Mouse (Mus musculus): ENCODE measurements around the gene Gm19684. TPM values are rescaled to one million over a fixed set of nuclear protein-coding genes. Genes with fewer than 3 reads are reported as not detected.
A peak's percentile ranks its signal among the peaks of the same experiment; 100 is the strongest.
"Not testable (repeated sequence)": the region's sequence is repeated elsewhere in the genome, so short reads cannot be mapped to it uniquely, and the experiment has no call there.

Gm19684 gene
- polyA plus RNA-seq, 1 experiment from 2014 or later, result not detected

DNA sequence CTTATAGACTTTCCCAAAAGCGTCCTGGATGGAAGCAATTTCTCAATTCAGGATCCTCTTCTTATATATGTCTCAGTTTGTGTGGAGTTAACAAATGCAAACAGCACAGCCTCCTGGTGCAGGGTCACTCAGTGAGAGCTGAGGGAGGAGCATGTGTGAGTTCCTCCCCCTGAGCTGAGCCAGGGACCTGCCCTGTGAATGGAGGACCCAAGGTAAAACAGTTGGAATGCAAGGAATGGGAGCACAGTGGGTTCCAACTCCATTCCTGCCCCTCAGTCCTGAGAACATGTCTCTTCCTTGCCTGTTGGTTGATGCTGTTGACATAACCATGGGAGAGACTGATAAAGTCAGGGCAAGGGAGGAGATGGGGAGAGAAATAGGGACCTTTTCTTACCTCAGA, 47.6 kb downstream of the Gm19684 start:
- not testable (repeated sequence) for H3K4me3 ChIP-seq; H3K4me1 ChIP-seq; H3K36me3 ChIP-seq; H3K9me3 ChIP-seq (replicated peaks); H3K27ac ChIP-seq
- peaks cover 77% of the 10 kb centered on the region for H3K27me3 ChIP-seq (ENCODE audit: low read depth, poor library complexity, severe bottlenecking)
- peak; percentile 27 for DNase-seq (ENCODE audit: low spot score)
- WGBS, result 58% methylated on average over 1 of the region's 1 CpGs

DNA sequence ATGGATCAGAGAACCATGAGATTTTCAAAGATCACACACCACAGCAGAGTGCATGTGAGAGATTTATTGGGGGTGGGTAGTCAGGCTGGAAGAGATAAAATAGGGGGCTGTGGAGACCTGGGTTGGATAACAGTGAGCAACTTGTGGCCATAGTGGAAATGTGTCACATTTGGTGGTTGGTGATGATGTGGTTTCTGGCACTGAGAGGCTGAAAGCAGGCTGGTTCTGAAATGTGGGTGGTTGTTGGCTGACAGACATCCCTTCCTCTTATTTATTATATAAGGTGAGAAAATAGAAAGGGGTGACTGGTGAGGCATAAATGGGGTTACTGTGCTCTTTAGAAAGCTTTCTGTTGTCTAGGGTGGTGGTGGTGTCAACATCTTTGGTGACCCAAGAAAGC, 48.3 kb downstream of the Gm19684 start:
- H3K27ac ChIP-seq, result no peak overlapping the region
- H3K27me3 ChIP-seq (ENCODE audit: low read depth, poor library complexity, severe bottlenecking), result peaks cover 70% of the 10 kb centered on the region
- H3K4me3 ChIP-seq, result no peak overlapping the region
- no peaks in the 10 kb centered on the region for H3K36me3 ChIP-seq
- peak; percentile 19 for DNase-seq (ENCODE audit: low spot score)
- H3K9me3 ChIP-seq (replicated peaks), result no peaks in the 10 kb centered on the region
- 0 out of 2 replicates have a peak, but pooled peaks cover 8% of the 10 kb centered on the region for H3K4me1 ChIP-seq

DNA sequence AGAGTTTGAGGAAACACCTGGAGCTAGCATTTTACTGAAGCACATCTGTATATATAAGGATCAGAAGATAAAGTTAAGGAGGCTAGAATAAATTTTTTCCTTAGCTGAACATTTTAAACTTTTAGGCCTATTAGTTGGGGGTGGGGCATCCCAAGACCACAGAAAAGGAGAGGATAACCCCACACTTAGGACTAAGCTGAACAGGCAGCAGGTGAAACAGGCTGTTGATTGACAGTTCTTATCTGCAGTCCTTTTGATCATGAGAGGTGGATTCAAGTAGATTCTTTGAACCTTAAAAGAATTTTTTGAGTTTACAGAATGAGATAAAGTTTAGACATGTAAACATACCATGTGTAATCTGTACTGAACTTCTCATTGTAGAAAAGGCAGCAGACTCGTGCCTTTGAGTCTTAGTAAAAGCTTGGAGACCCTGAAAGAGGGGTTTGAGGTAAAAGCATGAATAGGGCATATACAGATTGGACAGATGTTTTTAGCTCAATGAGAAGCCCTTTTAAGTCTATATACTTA, 48.9 kb downstream of the Gm19684 start:
- DNase-seq (ENCODE audit: low spot score), result peak; percentile 2
- Histone ChIP-seq H3K9me3 (replicated peaks) (no peaks in the 10 kb centered on the region), H3K27ac (no peak overlapping the region), H3K4me1 (0 out of 2 replicates have a peak, but pooled peaks cover 8% of the 10 kb centered on the region), H3K4me3 (no peak overlapping the region), H3K36me3 (no peaks in the 10 kb centered on the region), H3K27me3 (ENCODE audit: low read depth, poor library complexity, severe bottlenecking) (peaks cover 64% of the 10 kb centered on the region)
- 56% methylated on average over 1 of the region's 1 CpGs for WGBS

GRCm38 (mm10) chr17:36176132-36176531, 54.7 kb downstream of the Gm19684 start:
- H3K4me3 ChIP-seq, result not testable (repeated sequence)

GRCm38 (mm10) chr17:36178938-36179337, 57.5 kb downstream of the Gm19684 start:
- peak; percentile 68 for DNase-seq (ENCODE audit: low spot score)
- not testable (repeated sequence) for H3K27ac ChIP-seq
- under 1% methylated on average over 40 of the region's 40 CpGs for WGBS

More at GRCm38 (mm10) chr17:36176132-36176531, 54.7 kb downstream of the Gm19684 start:
- H3K4me1 ChIP-seq; DNase-seq (ENCODE audit: low spot score); H3K36me3 ChIP-seq; H3K27ac ChIP-seq; H3K9me3 ChIP-seq (replicated peaks): not testable (repeated sequence)
- no CpG with 5 or more reads among the region's 2 CpGs for WGBS
- peaks cover 42% of the 10 kb centered on the region for H3K27me3 ChIP-seq (ENCODE audit: low read depth, poor library complexity, severe bottlenecking)

More at GRCm38 (mm10) chr17:36178938-36179337, 57.5 kb downstream of the Gm19684 start:
- not testable (repeated sequence) for H3K36me3 ChIP-seq; H3K9me3 ChIP-seq (replicated peaks); H3K4me1 ChIP-seq
- Histone ChIP-seq H3K4me3 (peak overlapping the region; percentile 46), H3K27me3 (ENCODE audit: low read depth, poor library complexity, severe bottlenecking) (peaks cover 55% of the 10 kb centered on the region)

Other genes with a start within 250 kb of the Gm19684 start
- gene Dhx16, start 241.9 kb upstream of the Gm19684 start, polyA plus RNA-seq (2016; fragmentation: Nextera tagmentation; extraction: Ambion mirVana), result 58.4 and 62.4 TPM in 2 replicates
- gene 2310061I04Rik, start 224.2 kb upstream of the Gm19684 start, polyA plus RNA-seq (2016; fragmentation: Nextera tagmentation; extraction: Ambion mirVana), result 23.2 and 27.6 TPM in 2 replicates
- gene Atat1, start 211.6 kb upstream of the Gm19684 start, polyA plus RNA-seq (2016; fragmentation: Nextera tagmentation; extraction: Ambion mirVana), result 104 and 131 TPM in 2 replicates
- 87.6 and 122 TPM in 2 replicates for gene Mrps18b, start 205.3 kb upstream of the Gm19684 start, polyA plus RNA-seq (2016; fragmentation: Nextera tagmentation; extraction: Ambion mirVana)
- 52.9 and 63.4 TPM in 2 replicates for gene Ppp1r10, start 205.2 kb upstream of the Gm19684 start, polyA plus RNA-seq (2016; fragmentation: Nextera tagmentation; extraction: Ambion mirVana)
- gene Abcf1, start 151.9 kb upstream of the Gm19684 start, polyA plus RNA-seq (2016; fragmentation: Nextera tagmentation; extraction: Ambion mirVana), result 98.3 and 109 TPM in 2 replicates
- 61.6 and 63.1 TPM in 2 replicates for gene Gnl1, start 141.8 kb upstream of the Gm19684 start, polyA plus RNA-seq (2016; fragmentation: Nextera tagmentation; extraction: Ambion mirVana)
- gene Prr3, start 141.4 kb upstream of the Gm19684 start, polyA plus RNA-seq (2016; fragmentation: Nextera tagmentation; extraction: Ambion mirVana), result 44.9 and 49.4 TPM in 2 replicates
- gene H2-T24, start 101.1 kb upstream of the Gm19684 start, polyA plus RNA-seq (2016; fragmentation: Nextera tagmentation; extraction: Ambion mirVana), result 3.2 and 4.0 TPM in 2 replicates
- gene H2-T23, start 88.8 kb upstream of the Gm19684 start, polyA plus RNA-seq (2016; fragmentation: Nextera tagmentation; extraction: Ambion mirVana), result 1.2 and 1.5 TPM in 2 replicates
- 5.6 and 9.7 TPM in 2 replicates for gene H2-T22, start 78.9 kb upstream of the Gm19684 start, polyA plus RNA-seq (2016; fragmentation: Nextera tagmentation; extraction: Ambion mirVana)
- gene Gm6034, start 78.7 kb upstream of the Gm19684 start, polyA plus RNA-seq (2016; fragmentation: Nextera tagmentation; extraction: Ambion mirVana), result not detected in 2 replicates
- gene Gm11127, start 63.3 kb upstream of the Gm19684 start, polyA plus RNA-seq (2016; fragmentation: Nextera tagmentation; extraction: Ambion mirVana), result not detected in 2 replicates
- gene Gm7030, start 7.7 kb downstream of the Gm19684 start, polyA plus RNA-seq (2016; fragmentation: Nextera tagmentation; extraction: Ambion mirVana), result not detected in 2 replicates
- gene Gm8909, start 46.9 kb downstream of the Gm19684 start, polyA plus RNA-seq (2016; fragmentation: Nextera tagmentation; extraction: Ambion mirVana), result not detected in 2 replicates
- gene H2-T3, start 68.6 kb downstream of the Gm19684 start, polyA plus RNA-seq (2016; fragmentation: Nextera tagmentation; extraction: Ambion mirVana), result not detected in 2 replicates
- 82.4 and 96.0 TPM in 2 replicates for gene Rpp21, start 136.4 kb downstream of the Gm19684 start, polyA plus RNA-seq (2016; fragmentation: Nextera tagmentation; extraction: Ambion mirVana)
- 20.1 and 24.2 TPM in 2 replicates for gene Trim39, start 150.6 kb downstream of the Gm19684 start, polyA plus RNA-seq (2016; fragmentation: Nextera tagmentation; extraction: Ambion mirVana)
- gene H2-M10.2, start 164.8 kb downstream of the Gm19684 start, polyA plus RNA-seq (2016; fragmentation: Nextera tagmentation; extraction: Ambion mirVana), result 0.14 and 0.25 TPM in 2 replicates
- gene H2-M10.1, start 204.5 kb downstream of the Gm19684 start, polyA plus RNA-seq (2016; fragmentation: Nextera tagmentation; extraction: Ambion mirVana), result not detected in 2 replicates
- not detected in 2 replicates for gene H2-M10.3, start 246.7 kb downstream of the Gm19684 start, polyA plus RNA-seq (2016; fragmentation: Nextera tagmentation; extraction: Ambion mirVana)

Measured in limb, embryonic 10.5 days (tissue).